In the genomic region with DNA sequence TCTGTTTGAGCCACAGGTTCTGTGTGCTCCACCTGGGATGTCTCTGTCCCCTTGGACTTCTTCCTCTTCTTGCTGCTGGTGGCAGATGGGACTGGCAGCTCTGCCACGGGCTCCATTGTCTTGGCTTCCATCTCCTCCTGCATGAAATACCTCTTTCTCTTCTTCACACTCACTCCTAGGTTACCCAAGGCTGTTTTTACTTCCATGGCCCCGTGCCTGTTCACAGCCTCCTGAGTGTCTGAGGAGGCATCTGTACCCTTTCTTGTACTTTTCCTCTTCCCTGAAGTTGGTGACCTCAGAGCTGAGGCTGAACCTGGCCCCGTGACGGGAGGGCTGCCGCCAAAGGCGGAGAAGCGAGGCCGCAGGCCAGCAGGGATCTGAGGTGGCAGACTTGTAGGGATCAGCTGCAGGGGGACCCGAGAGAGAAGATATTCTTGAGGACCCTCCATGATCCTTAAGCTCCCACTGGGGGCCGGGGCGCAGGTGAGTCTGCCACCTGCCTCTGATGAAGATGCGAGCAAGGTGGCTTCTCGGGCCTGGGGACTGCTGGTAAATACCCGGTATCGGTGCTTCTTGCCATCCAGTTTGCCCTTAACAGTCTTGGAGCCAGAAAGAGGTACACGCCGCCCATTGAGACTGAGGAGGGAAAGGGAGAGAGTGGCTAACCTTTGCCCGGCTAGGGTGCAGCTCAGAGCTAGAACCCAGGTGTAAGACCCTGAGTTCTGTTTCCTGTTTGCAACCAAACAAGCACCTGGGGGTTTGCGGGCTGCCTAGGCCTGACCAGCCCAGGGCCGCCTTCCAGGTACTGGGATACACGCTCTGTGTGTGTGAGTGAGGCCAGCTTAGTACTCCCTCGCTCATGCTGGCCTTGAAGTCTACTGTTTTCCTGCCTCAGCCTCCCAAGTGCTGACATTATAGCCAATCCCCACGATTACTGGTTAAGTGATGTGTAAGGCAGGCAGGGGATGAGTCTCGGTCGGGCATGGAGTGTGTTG, we compare ENCODE assay signal across 1 mouse cellular context.
TF ChIP-seq lines count a peak whose summit lies in the region.

No protein-coding gene starts in this region.

TF ChIP-seq in myocyte, 11 proteins besides CTCF, POLR2A, EP300 and RAD21:
- TF ChIP-seq SRF (IDR thresholded peaks at IDR 0.05; ENCODE audit: control insufficient read depth, insufficient read length, low read depth) (no peak), MAX (IDR thresholded peaks at IDR 0.05; ENCODE audit: low read depth) (no peak), MYOG (IDR thresholded peaks at IDR 0.05; ENCODE audit: control insufficient read depth in 1 of 3, insufficient read depth in 1 of 3, insufficient read length in 2 of 3, low read depth in 2 of 3) (no peak), TCF12 (IDR thresholded peaks at IDR 0.05; ENCODE audit: insufficient read depth, poor library complexity, severe bottlenecking) (no peak), MYOD1 (IDR thresholded peaks at IDR 0.05; ENCODE audit: control insufficient read depth in 1 of 3, insufficient read length in 2 of 3, low read depth in 2 of 3) (no peak), USF1 (IDR thresholded peaks at IDR 0.05; ENCODE audit: low read depth) (no peak), CEBPB (IDR thresholded peaks at IDR 0.05; ENCODE audit: insufficient read depth, poor library complexity, severe bottlenecking) (no peak), POLR2AphosphoS2 (IDR thresholded peaks at IDR 0.05; ENCODE audit: insufficient read length, low read depth) (no peak), REST (IDR thresholded peaks at IDR 0.05; ENCODE audit: insufficient read depth, insufficient read length) (no peak), E2F4 (IDR thresholded peaks at IDR 0.05; ENCODE audit: insufficient read depth) (no peak), TCF3 (IDR thresholded peaks at IDR 0.05; ENCODE audit: insufficient read length, low read depth) (no peak)
